Mouse (Mus musculus) cerebral cortex, adult 2 months (tissue): ENCODE measurements around the gene Baiap2l1.

Experiments
- WGBS: fragments of 180-500 bp; shearing (Covaris S2); methylation state at CpG from one replicate; pipeline ENCODE4 v1.1.7; 2018; 5-methylcytosine and 5-hydroxymethylcytosine counted together

Gene Baiap2l1

DNA sequence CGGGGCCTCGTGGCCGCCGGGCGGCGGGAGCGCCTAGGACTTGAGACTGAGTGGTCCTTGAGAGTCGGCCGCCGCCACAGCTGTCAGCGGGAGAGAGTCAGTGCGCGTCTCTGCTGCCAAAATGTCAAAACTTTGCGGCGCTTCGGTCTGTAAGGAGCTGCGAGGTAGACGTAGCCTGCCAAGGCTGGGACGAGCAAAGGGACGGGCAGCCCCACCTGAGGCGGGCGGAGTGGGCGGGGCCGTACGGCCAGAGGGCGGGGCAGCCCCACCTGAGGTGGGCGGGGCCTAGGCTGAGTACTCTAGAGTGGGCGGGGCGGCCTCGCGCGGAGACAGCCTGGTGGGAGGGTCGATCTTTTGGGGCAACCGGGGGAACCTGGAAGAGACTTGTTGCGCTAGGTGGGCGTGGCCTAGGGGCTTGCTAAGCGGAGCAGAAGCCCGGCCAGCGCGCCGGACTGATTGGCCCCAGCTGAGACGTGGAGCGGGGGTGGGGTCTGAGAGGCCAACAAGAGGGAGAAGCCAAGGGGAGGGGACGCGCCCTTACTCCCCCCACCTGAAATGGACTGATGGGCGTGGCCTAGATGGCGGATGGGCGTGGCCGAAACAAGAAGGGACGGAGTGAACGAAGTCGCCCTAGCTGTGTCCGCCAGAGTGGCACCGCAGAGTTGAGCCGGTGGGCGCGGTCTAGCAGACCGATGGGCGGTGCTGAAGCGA is at the start of gene Baiap2l1:
Baiap2l1 (minus strand) TSS at position 232 of the 711 bp plus-strand sequence.
- WGBS = under 1% methylated on average over 60 of the region's 60 CpGs

DNA sequence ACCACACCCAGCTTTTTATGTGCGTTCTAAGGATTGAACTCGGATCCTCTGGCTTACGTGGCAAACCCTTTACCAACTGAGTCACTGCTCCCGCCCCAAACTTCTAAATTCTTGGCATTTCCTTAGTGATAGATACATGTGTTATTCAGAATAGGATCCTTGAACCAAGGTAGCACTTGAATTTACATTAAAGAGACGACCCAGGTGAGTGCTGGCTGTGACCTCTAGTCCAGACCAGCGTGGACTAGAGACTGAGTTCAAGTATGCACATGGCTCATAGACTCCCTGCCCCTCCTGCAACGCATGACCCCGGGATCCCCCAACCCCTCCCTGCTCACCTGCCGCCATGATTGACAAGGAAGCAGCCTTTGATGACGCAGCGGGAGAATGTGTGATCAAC is 48.3 kb upstream of the Baiap2l1 start:
- WGBS = 94% methylated on average over 11 of the region's 11 CpGs

DNA sequence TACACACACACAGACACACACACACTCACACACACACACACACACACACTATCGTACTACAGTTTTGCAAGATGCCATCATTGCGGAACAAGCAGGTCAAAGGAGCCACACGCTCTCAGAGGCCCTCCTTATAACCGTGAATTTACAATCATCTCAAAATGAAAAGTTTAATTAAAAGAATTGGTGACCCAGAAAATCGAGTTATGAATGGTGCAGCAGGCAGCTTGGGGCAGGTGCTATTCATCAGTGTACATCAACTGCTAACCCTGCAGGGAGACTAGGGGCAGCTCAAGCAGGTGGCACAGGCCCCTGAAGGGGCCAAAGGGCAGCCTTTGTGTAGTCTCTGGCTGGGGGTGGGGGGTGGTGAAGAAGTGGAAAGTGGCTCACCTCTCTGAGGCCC is 42.9 kb upstream of the Baiap2l1 start:
- 80% methylated on average over 5 of the region's 5 CpGs for WGBS

DNA sequence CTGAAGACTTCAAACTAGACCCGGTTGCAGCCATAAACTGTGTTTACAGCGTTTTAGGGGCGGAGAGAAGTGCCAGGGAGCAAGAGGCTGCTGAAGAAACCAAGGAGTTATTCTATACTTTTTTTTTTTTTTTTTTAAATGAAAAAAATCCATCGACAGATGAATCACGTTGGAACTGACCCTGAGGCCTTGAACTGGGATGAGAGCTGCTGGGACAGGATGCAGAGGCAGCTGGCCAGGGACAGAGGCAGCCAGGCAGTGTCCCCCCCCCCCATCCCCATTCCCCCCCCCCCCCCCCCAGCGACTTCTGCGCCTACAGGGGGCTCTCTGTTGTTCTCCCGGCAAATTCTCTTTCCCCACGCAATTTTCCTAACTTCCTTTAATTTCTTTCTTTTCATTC is 39.7 kb upstream of the Baiap2l1 start:
- 42% methylated on average over 7 of the region's 9 CpGs for WGBS

DNA sequence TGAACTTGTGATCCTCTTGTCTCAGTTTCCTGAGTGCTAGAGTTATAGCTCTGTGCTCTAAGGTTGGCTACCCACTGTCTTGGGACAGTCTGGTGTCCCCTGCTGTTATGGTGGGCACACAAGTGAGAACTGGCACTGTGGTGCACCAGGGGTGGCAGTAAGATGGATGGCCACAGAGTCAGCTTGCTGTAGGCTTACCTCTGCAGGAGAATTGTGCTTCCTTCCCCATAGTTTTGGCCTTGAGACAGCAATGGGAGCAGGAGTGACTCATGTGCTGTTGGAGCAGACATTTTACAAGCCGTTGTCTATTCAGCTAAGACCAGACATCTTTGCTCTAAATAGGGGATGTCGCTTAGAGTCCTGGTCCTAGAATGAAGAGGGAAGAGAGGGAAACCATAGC is 36.2 kb upstream of the Baiap2l1 start:
- 48% methylated on average over 2 of the region's 2 CpGs for WGBS

DNA sequence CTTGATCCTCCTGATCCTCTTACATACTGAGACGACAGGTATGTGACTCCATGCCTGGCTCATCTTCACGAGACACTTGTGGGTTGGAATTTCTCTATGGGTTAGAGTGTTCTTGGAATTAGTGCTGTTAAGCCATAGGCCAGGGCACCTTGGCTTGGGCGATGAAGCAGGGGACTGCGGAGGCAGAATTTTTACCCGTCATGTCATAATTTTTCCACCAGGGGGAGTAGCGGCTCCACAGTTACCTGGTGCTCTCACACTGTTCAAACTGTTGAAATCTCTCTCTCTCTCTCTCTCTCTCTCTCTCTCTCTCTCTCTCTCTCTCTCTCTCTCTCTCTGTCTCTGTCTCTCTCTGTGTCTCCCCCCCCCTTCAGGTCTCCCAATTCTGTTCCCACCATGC is 29.9 kb upstream of the Baiap2l1 start:
- WGBS = 10% methylated on average over 6 of the region's 6 CpGs

DNA sequence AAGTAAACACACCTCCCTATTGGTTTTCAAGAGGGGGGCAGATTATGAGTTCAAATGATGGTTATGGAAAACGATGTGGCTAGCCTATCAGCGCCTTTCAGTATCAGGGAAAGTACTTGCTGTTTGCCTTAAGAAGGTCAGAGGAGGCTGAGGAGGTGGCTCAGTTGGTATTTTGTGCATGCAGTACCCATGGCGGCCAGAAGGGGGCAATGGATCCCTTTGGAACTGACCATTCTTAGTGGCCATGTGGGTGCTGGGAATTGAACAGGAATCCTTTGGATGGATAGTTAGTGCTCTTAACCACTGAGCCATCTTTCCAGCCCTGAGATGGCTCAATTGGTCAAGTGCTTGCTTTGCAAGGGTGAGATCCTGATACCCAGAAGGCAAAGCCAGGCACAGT is 26.0 kb upstream of the Baiap2l1 start:
- 70% methylated on average over 3 of the region's 3 CpGs for WGBS

DNA sequence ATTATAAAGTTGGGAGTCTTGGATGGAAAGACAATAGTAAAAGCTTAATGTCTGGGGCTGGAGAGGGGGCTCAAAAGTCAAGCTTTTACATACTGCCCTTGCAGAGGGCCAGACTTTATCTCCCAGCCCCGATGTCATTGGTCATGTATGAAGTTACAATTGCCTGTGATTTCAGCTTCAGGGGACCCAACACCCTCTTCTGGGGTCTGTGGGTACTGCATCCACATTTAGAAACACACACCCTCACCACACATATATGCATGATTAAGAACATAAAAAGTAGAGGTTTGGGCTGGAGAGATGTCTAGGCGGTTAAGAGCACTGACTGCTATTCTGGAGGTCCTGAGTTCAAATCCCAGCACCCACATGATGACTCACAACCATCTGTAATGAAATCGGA is 23.9 kb upstream of the Baiap2l1 start:
- WGBS = 88% methylated on average over 3 of the region's 3 CpGs

DNA sequence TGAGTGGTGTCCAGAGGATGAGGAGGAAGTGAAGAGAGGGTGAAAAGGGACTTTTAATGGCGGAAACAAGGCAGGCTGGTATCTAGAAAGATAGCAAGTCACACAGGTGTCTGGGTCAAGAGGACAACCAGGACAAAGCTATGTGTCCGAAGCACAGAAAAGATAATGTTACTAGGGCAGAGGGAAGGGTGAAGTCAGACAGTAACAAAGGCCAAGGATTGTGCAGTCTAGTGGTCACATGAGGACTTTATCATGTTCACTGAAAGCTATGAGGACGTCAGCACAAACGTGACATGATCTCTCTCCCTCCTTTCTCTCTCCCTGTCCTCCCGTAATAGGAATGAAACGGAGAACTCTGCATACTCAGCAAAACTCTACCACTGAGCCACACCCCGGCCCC is 22.8 kb upstream of the Baiap2l1 start:
- 91% methylated on average over 7 of the region's 7 CpGs for WGBS

DNA sequence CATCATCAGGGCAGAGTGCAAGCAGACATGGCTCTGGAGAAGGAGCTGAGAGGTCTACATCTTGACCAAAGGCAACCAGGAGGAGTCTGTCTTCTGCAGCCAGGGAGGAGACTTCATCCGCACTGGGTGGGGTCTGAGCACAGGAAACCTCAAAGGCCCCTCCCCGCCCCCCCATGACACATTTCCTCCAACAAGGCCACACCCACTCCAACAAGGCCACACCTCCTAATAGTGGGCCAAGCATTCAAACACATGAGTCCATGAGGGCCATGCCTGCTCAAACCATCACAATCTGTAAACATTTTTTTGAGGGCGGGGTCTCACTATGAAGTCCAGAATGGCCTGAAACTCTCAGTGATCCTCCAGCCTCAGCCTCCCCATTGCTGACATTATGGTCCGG is 21.5 kb upstream of the Baiap2l1 start:
- 90% methylated on average over 4 of the region's 4 CpGs for WGBS

DNA sequence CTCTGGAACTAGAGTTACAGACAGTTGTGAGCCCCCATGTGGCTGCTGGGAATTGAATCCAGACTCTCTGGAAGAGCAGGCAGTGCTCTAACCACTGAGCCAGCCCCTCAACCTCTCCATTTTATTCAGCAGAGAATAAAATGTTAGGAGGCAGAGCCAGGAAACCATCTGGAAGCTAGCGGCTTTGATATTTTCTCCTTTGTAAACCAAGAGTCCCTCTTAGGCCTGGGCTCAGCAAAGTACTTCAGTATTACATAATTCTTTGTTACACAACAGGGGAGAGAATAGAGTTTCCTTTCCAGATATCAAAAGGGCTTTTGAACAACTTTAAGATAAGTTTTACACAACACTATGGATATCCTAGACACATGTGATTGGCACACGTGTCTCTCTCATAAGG is 15.0 kb upstream of the Baiap2l1 start:
- WGBS = 57% methylated on average over 2 of the region's 2 CpGs

DNA sequence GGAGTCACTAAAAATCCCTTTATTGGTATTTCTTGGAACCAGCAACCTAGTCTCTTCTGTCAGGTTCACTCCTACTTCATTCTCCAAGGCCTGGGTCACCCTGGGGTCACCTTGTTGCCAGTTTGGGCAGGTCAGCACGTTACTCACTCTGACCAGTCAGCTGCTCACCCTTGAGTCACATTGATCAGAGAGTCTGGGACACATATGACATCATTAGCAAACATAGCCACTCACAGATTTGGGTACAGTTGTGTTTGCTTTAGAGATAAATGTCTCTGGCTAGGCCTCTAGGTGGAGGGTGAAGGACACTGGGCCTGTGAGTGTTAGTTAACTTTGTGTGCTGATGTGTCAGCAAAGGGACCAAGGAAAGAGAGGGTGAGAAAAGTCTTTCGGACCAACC is 14.3 kb upstream of the Baiap2l1 start:
- 79% methylated on average over 2 of the region's 2 CpGs for WGBS

DNA sequence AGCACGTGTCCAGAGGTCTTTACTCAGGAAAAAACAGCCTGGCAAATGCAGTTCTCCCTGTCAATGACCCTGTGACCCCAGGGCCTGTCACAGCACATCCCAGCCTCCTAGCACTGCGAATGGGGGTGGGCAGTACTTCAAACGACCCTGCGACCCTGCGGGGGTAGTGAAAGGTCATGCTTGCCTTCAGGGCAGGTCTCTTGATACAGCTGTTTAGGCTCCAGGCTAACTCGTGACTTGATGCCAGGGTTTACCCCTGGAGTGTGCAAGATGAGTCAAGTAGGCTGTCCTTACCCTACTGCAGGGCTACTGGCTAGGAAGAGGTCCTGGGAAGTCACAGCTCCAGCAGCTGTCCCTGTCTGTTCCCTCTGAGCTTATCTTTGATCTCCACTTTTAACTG is 13.1 kb upstream of the Baiap2l1 start:
- WGBS = 19% methylated on average over 6 of the region's 6 CpGs

DNA sequence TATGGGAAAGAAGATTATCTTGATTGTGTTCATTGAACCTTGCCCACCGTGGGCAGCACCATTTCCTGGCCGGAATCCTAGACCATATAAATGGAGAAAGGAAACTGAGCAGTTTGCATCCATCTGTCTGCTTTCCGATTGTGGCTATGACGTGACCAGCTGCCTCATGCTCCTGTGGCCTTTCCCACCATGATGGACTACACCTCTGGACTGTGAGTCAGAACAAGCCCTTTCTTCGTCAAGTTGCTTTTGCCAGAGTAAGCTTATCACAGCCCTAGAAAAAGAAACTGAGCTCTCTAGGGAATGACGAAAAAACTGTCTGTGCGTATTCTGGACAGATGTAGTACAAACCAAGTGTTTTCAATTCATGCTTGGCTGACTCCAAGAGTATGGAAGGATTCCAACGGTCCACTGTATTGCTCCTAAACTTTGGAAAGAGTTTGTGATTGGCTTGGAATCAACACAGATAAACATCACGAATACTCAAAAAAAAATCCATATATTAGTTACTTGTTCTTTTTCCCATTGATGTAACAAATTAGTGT is 10.8 kb upstream of the Baiap2l1 start:
- 63% methylated on average over 9 of the region's 9 CpGs for WGBS

DNA sequence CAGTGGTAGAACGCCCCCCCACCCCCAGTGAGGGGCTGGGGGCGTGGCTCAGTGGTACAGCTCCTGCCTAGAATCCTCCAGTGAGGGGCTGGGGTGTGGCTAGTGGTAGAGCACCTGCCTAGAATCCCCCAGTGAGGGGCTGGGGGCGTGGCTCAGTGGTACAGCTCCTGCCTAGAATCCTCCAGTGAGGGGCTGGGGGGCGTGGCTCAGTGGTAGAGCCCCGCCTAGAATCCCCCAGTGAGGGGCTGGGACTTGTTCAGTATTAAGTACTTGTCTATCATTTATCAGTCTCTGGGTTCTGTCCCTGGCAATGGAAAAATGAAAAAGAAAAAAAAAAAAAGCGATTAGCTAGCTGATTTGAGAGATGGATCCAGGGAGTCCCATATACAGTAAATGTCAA is 8.6 kb upstream of the Baiap2l1 start:
- WGBS = 70% methylated on average over 6 of the region's 6 CpGs

DNA sequence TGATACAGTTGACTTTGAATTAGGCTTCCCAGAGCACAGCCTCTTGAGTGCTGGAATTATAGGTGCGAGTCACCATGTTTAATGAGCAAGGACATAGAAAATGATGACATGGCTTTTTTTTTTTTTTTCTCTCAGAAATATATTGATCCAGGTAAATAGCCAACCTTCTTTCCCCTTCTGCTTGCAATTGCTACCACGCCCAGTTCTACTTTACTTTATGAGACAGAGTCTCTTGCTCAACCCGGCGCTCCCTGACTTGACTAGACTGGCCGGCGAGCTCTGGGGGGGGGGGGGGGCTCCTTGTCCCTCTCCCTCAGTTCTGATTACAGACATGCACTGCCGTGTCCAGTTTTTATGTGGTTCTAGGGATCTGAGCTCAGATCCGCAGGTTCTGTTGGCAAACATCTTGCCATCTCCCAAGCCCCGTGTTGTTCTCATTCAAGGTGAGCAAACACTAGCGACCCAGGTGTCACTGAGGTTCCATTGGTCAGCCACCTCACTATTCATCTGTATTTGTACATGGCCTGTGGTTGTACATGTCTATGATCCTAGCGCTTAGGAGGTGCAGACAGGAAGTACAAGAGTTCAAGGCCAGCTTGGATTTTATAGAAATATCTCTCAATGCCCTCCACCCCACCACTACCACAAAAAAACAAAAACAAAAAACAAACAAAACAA is 6.9 kb upstream of the Baiap2l1 start:
- 93% methylated on average over 11 of the region's 11 CpGs for WGBS

DNA sequence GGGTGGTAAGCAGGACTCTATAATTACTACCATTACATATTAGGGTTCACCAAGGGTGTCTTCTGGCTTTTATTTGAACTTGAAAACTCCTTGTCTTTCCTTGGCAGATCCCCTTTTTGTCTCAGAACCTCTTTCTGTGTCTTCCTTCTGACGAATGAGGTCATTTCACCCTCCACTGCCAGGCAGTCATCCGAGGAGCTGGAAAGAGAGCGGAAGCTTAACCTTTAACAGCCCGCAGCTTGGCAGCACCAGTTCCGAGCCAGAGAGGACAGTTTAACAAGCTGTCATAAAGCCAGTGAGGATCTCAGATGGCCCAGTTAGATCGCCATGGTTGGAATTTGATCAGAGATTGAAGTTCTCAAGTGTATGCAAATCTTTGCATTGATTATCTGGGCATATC is 2.4 kb upstream of the Baiap2l1 start:
- 79% methylated on average over 6 of the region's 6 CpGs for WGBS

DNA sequence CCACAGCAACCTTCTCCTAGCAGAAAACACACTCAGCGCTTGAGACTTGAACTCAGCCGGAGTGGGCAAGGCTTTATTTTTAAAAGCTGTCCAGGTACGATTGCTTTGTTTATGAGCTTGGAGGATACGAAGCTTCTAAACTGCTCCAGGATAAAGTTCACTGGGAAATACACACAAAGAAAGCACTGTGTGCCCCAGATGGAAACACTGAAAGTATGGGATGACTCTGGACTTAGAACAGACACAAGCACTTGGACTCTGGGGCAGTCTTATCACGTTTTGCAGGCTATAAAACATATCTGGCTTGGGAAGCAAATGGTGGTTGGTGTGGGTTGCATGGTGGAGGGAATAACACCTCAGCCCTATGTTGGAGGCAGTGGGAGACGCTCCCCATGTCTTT is 2.0 kb upstream of the Baiap2l1 start:
- WGBS = 85% methylated on average over 6 of the region's 6 CpGs

DNA sequence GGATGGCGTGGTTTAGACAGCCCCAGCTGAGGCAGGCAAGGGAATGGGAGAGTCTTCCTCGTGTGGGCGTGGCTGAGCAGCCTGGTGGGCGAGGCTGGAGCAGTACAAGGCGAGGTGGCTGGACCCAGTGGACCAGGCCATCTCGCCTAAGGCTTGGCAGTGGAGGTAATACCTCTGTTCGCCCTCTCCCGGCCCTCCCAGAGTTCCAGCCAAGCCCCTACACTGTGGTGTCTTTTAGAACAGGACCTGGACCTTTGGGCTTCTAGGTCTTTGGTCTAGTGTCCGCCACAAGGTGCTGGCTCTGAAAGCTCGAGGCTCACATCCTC is 643 bp upstream of the Baiap2l1 start:
- WGBS = 12% methylated on average over 10 of the region's 10 CpGs

DNA sequence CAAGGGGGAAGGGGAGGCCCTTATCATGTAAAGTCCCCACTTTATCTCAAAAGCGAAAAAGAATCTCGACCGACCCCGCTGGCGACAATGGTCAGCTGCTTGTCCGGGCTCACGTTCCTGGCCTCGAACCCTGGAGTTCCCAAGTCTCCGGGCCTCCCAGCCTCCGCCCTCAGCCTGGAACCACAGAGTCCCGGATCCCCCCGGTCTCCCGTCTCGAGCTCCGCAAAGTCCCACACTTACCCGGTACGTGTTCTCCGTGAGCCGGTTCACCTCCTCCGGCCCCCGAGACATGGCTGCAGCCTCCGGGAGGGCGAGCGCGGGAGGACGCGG is 396 bp downstream of the Baiap2l1 start:
- WGBS = under 1% methylated on average over 27 of the region's 27 CpGs

DNA sequence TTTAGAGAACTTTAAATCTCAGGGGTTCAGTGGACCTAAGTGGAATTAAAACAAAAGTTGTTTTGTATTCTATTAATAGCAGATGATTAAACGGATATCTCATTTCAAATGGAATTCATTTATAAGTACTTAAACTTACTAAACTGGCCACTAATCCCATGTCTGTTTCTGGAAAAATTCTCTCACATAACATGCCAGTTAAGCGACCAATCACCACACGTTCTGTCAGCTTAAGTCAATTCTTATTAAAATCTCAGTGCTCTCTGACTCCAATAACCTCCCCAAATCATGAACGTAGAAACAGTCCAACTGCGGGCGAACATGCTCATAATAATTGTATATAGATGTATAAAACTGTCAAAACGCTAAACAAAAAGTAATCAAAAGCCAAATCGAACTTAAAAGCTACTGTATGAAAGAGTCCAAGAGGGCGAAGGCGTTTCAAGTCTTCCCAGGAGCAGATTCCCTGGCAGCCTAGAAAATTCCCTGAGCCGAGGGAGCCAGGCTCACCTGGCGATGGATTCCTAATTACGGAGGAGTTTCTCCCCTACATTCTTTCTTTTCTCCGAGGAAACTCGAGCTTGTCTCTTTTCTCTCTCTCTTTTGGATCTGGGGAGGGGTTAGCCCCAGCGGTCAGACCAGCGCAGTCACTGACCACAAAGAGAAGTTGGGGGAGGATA is 996 bp downstream of the Baiap2l1 start:
- 32% methylated on average over 17 of the region's 17 CpGs for WGBS

DNA sequence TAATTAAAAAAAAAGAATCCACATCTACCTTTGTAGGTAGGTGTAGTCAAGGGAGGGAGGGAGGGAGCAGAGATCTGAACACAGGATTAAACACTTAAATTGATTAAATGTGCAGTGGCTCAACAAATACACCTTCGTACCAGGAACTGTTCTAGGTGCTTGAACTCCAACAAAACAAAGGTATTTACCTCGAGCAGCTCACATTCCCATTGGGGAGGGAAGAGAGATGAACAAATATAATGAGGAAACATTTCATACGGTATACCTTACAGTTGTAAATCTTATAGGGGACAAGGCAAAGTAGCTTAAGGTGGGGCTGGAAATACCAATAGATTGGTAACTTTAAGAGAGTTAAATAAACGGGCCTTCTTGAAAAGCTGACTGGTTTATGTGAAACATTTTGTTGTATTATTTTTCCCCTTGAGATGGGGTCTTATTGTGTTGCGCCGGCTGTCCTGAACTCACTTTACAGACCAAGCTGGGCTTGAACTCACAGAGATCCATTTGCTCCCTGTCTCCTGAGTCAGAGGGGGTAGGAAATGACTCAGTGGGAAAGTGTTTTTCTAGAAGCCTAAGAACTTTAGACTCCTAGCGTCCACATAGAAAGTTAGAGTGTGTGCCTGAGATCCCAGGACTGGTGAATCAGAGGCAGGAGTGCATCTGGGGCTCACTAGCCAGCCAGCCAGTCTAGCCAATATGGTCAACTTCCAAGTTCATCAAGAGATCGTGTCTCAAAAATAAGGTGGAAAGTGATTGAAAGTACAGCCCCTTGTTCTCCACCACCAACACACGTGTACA is 5.5 kb downstream of the Baiap2l1 start:
- WGBS = 92% methylated on average over 9 of the region's 9 CpGs
